ENCODE assay signal across 17 mouse cellular contexts in the genomic region with DNA sequence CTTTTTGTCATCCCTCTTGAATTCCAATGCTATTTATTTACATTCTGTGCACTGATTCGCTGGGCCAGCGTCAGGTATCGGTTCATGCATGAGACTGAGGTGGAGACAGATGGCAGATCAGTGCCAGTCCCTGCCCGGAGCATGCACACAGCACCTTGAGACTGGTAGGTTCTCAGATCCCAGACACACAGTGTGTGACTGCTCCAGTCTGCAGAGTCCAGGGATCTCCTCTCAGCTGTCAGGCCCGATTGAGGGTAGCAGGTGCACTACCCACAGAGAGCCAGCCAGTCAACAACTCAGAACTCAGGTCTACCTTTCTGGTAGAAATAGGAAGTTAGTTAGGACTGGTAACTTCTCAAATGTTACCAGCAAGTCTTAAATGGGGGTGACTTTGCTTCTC. TPM values are rescaled to one million over a fixed set of nuclear protein-coding genes. Genes with fewer than 3 reads are reported as not detected.
DNase-seq lines count a peak whose midpoint lies in the region; ATAC-seq and TF ChIP-seq lines count a peak whose summit lies in the region.
"Had no signal": no experiment of that assay in that cellular context is flagged by ENCODE, and none has a peak within 500 bp of the region (broad histone marks: within the 10 kb centered on the region; RNA-seq: fewer than 3 reads in every experiment).

No protein-coding gene starts in this region.

- H3ac ChIP-seq in C2C12 (ENCODE audit: control insufficient read depth, insufficient read length, low read depth) = no peak overlapping the region

- H3K79me3 ChIP-seq in C2C12 (ENCODE audit: low read depth) = peaks cover 54% of the 10 kb centered on the region

- 68% methylated on average over 5 of the region's 5 CpGs for WGBS in hindbrain, embryonic 16.5 days
- 81% methylated on average over 5 of the region's 5 CpGs for WGBS in hindbrain, embryonic 12.5 days

- H3K27me3 ChIP-seq in hindbrain, embryonic 16.5 days (replicated peaks; ENCODE audit: control insufficient read depth, insufficient read depth, low read length) = no peaks in the 10 kb centered on the region
- no peaks in the 10 kb centered on the region for H3K27me3 ChIP-seq in hindbrain, embryonic 12.5 days
- no peaks in the 10 kb centered on the region for H3K27me3 ChIP-seq in C2C12 (ENCODE audit: control insufficient read depth, insufficient read depth, insufficient read length)
- H3K27me3 ChIP-seq: CH12.LX; liver, embryonic 13.5 days had no signal

- H3K4me1 ChIP-seq in hindbrain, embryonic 16.5 days (ENCODE audit: control insufficient read depth, insufficient read depth, low read depth, low read length) = peaks cover 20% of the 10 kb centered on the region
- peaks cover 41% of the 10 kb centered on the region for H3K4me1 ChIP-seq in hindbrain, embryonic 12.5 days

- peak overlapping the region; percentile 29 for H3K27ac ChIP-seq in hindbrain, embryonic 16.5 days (ENCODE audit: low read depth, low read length)
- H3K27ac ChIP-seq in hindbrain, embryonic 12.5 days = no peak overlapping the region
- H3K27ac ChIP-seq: heart, adult 2 months; liver, embryonic 13.5 days had no signal

- no peaks in the 10 kb centered on the region for H3K9me3 ChIP-seq in hindbrain, embryonic 16.5 days (ENCODE audit: control insufficient read depth, low read length)
- H3K9me3 ChIP-seq in hindbrain, embryonic 12.5 days (replicated peaks) = no peaks in the 10 kb centered on the region
- H3K9me3 ChIP-seq: liver, embryonic 13.5 days had no signal

- H3K36me3 ChIP-seq in hindbrain, embryonic 16.5 days (ENCODE audit: control insufficient read depth, insufficient read depth, low read length) = no peaks in the 10 kb centered on the region
- no peaks in the 10 kb centered on the region for H3K36me3 ChIP-seq in hindbrain, embryonic 12.5 days
- H3K36me3 ChIP-seq in C2C12 (ENCODE audit: control insufficient read depth, insufficient read depth) = no peaks in the 10 kb centered on the region
- H3K36me3 ChIP-seq: liver, embryonic 13.5 days had no signal

- no peak overlapping the region for H3K4me2 ChIP-seq in hindbrain, embryonic 16.5 days (ENCODE audit: low read length)
- no peak overlapping the region for H3K4me2 ChIP-seq in hindbrain, embryonic 12.5 days (replicated peaks)
- H3K4me2 ChIP-seq: liver, embryonic 13.5 days had no signal

- no peak overlapping the region for H3K9ac ChIP-seq in hindbrain, embryonic 16.5 days (ENCODE audit: low read depth, low read length)
- H3K9ac ChIP-seq in hindbrain, embryonic 12.5 days = no peak overlapping the region
- H3K9ac ChIP-seq: liver, embryonic 13.5 days had no signal

- no peak overlapping the region for H3K4me3 ChIP-seq in hindbrain, embryonic 16.5 days (ENCODE audit: low read length)
- no peak overlapping the region for H3K4me3 ChIP-seq in hindbrain, embryonic 12.5 days
- H3K4me3 ChIP-seq in C2C12 (ENCODE audit: insufficient read depth, poor library complexity, severe bottlenecking) = no peak overlapping the region
- H3K4me3 ChIP-seq: heart, adult 2 months; left cerebral cortex, adult 2 months; liver, embryonic 13.5 days had no signal

- H3K79me2 ChIP-seq in C2C12 (ENCODE audit: control insufficient read depth, insufficient read depth) = peaks cover 97% of the 10 kb centered on the region

- peak; percentile 71 for ATAC-seq in cerebellum, adult (ENCODE audit: insufficient number of reproducible peaks, low FRiP score, low TSS enrichment)
- ATAC-seq in hindbrain, embryonic 16.5 days = peak; percentile 58
- ATAC-seq in hindbrain, embryonic 12.5 days (ENCODE audit: low FRiP score) = no peak
- ATAC-seq: inflammation-experienced regulatory T-cells, adult 6 months; lung, postnatal 0 days had no signal

- no peak for TF ChIP-seq CTCF in C2C12 (IDR thresholded peaks at IDR 0.05; ENCODE audit: control insufficient read depth, insufficient read depth, insufficient read length)

- no peak for DNase-seq in cerebellum, postnatal 4 days (ENCODE audit: low spot score in 2 of 2)
- peak; percentile 68 to 75 for DNase-seq in cerebellum, postnatal 10 days
- DNase-seq in layer of hippocampus, adult 8-10 months (ENCODE audit: low spot score in 2 of 2) = no peak
- no peak for DNase-seq in lung, postnatal 25 days (ENCODE audit: low spot score)
- DNase-seq: adrenal gland, postnatal 25 days; heart, adult 2 months; liver, embryonic 13.5 days; right cerebral cortex, postnatal 14 days; thymus, postnatal 4 days had no signal

TF ChIP-seq in C2C12, 6 proteins besides CTCF, POLR2A, EP300 and RAD21:
- TF ChIP-seq MYOD1 (IDR thresholded peaks at IDR 0.05; ENCODE audit: control insufficient read depth, insufficient read length, low read depth) (peak; percentile 96), MYOG (IDR thresholded peaks at IDR 0.05; ENCODE audit: control insufficient read depth, extremely low read depth, insufficient read length) (no peak)

RNA-seq across cellular contexts. Expression of a gene that starts 18.4 kb away (rescaled TPM):
- 19.7 and 22.6 TPM in 2 replicates for polyA plus RNA-seq in hindbrain, embryonic 16.5 days (2015; fragmentation: Nextera tagmentation; extraction: Ambion mirVana)
- polyA plus RNA-seq in hindbrain, embryonic 12.5 days (2016; fragmentation: Nextera tagmentation; extraction: Ambion mirVana) = 19.3 and 20.2 TPM in 2 replicates
- polyA plus RNA-seq in C2C12 (2012; fragmentation: generic; extraction: Trizol) = 56.6 TPM
- 10 to 100 TPM; 34.6 to 43.0 (median 39.7) TPM for total RNA-seq in layer of hippocampus, adult 8-10 months (2022)

Comparison
In these comparisons a context has a peak if more than half of its experiments do, and no peak if none do; other contexts are left out.
1. DNase-seq: peak in cerebellum, postnatal 10 days (2 of 2); none in cerebellum, postnatal 4 days (0 of 2), layer of hippocampus, adult 8-10 months (0 of 2) and lung, postnatal 25 days (single experiment).